Mouse (Mus musculus) granulocyte monocyte progenitor cell, adult 5-6 weeks (primary cell): Measurements from ENCODE around the gene Asap2. TPM values are rescaled to one million over a fixed set of nuclear protein-coding genes. Genes with fewer than 3 reads are reported as not detected.

Experiments
- ATAC-seq: replicated peaks from 2 replicates; pipeline ENCODE4 v1.8.0; 2016; ENCODE audit warnings: mild to moderate bottlenecking, moderate TSS enrichment, inconsistent platforms; ENCODE audit not compliant: poor library complexity, severe bottlenecking
- total RNA-seq, 2 experiments: library from RNA; stranded (forward) in 1 of 2; stranded (reverse) in 1 of 2; fragments of 200-712, 200-1000 nt in 1 of 2; fragments of >200 nt in 1 of 2; fragmentation: Nextera tagmentation in 1 of 2; gene quantifications; 2 replicates each; pipeline ENCODE4 v1.2.3; 2014 to 2017

The Asap2 gene
- total RNA-seq, 2 experiments from 2014 or later: 1.1 to 4.5 TPM

DNA sequence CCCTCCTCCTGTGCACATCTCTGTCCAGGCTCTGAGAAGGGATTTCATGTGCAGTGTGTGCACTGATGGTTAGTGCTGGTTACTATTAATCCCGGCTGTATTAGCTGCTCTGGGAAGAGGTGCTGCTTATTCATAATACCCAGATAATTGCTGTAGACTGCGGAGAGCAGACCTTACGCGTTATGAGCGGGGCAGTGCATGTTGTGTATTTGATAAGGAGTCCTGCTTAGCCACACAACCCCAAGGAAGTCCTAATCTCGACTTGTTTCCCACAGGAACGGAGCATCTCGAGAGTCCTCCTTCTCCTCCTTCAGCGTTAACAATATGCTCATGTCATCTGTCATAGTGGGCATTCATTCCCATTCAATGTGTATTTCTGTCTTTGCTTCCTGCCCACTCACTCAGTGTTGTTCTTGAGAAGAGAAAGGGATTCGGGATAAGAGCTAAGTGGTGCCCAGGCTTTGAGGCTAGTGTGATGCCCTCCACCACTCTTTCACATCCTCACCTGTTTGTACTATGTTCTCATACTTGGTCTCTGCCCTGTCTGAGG is 140.1 kb downstream of the Asap2 start:
- ATAC-seq: no peak

DNA sequence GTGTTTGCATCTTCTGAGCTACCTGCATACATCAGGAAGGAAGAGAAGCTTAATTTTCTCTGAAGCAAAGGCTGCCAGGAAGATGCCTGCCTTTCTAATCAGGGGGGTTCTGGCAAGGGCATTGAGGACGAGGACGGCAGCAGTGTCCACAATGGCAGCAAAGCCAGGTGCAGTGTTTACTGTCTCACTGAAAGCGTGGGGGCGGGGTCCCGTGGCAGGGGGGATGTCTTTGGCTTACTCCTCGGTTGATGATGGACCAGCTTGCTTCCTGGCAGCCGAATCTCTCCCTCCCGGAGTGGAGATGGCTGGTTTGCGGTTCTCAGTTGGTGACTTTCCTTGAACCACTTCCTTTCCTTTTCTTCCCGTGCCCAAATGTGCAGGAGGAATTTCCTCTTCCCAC is 142.3 kb downstream of the Asap2 start:
- ATAC-seq: peak; percentile 16

DNA sequence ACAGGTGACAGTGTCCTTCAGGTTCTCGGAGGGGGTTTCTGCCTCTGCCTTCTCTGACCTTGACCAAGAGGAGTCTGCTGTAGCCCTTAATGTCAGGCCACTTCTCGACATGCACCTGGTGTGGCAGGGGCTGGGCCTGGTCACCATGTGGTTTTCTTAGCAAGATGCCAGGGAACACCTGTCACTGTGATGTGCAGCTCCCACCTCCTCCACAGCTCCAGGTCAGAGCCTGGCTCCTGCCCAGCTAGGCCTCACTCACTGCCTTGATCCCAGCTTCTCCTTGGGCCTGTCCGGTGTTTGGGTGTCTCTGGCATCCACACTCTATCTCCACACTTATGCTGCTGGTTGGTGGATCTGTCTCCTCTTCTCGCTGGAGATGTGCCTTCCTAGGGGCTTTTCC is 142.8 kb downstream of the Asap2 start:
- ATAC-seq: no peak

DNA sequence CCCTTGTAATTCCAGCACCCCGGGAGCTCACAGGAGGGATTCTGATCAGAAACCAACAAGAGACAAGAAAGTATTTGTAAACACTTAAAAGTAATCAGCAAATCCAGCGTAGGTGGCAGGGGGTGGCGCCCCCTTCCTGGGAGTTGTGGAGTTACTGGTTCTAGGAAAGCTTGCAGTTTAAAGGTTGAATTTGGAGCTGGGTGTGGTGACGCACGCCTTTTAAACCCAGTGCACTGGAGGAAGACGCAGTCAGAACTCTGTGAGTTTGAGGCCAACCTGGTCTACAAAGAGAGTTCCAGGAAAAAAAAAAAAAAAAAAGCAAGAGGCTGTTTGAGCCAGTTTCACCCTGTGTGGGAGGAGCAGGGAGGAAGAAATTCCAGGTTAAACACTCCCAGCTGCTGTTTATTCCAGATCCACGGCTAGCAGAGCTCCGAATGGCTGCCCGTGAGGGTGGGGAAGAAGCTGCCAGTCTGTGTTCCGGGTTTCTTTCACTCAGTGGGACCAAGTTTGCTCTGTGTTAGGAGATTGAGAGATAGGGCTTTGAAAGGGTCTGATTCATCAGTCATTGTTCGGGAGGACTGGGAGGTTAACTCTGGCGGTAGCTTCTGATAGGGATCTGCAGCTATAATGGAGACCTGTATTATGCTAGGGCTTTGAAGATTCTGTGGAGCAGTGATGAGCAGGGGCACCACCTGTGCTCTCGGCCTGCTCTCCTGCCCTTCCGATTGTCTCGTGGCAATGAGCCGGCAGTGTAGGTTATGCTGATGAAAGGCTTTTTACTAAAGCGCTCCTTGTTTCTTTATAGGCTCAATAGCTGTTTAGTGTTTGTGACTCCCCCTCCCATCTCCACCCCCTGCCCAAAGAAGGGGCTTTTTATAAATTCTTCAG is 144.0 kb downstream of the Asap2 start:
- ATAC-seq: no peak

DNA sequence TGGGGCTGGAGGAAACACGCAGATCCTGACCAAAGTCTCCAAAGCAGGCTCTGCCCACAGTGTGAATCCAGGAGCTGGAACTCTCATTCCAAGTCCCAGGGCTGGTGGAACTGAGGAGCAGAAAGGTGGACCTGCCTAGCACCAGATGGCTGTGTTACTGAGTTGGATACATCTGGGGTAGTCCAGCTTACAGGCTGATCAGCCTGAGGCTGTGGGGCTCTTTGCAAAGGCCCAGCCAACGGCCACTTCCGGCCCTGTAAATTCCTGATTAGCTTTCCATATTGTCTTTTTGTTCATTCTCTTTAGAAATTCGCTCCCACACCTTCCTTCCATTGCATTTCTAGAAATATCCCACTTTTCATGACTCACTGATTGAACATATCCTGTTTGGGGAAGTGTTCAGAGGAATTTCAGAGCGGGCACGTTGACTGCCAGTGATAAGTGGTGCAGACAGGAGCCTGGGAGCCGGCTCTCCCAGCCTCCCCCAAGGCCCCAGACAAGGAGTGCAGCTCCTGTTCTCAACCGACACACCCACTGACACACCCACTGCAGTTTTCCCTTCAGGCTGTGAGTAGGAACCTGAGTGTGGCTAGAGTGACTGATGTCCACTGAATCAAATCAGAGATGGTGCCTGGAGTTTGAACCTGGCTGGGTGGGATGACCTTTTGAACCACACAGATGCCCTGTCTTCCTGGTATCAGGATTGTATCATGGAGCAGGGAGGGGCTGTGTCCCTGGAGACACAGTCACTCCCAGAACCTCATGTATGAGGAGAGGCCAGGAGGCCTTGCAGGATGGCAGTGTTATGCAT is 145.6 kb downstream of the Asap2 start:
- no peak for ATAC-seq

DNA sequence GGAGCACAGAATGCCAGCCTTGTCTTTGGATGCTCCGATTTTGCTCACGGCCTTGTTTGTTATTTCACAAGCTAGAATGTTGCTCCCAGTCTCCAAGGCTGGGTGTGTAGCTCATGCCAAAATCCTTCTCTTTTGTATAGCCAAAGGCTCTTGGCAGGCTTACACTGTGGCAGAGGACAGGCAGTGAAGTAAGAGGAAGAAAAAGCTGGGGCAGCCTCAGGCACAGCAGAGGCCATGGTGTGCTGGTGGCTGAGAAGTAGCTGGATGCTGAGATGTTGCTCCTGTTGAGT is 146.1 kb downstream of the Asap2 start:
- no peak for ATAC-seq

DNA sequence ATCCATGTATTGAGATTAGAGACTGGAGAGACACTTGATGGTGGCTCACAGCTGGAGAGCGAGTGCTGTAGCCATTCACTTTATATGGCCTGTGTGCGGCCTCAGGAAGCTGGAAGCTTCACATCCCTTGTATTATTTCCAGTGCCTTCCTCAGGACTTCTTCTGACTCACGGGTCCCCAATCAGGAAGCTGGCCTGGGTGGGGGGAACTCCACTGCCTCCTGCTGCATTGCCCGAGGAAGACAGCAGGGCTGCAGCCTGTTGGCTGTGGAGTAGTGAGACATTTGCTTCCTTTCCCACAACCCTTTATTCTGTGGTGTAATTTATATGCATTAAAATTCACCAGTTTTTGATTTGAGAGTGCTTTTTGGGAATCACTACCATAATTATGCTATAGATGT is 149.3 kb downstream of the Asap2 start:
- ATAC-seq: no peak; the same call in 1 of the 2 replicates

DNA sequence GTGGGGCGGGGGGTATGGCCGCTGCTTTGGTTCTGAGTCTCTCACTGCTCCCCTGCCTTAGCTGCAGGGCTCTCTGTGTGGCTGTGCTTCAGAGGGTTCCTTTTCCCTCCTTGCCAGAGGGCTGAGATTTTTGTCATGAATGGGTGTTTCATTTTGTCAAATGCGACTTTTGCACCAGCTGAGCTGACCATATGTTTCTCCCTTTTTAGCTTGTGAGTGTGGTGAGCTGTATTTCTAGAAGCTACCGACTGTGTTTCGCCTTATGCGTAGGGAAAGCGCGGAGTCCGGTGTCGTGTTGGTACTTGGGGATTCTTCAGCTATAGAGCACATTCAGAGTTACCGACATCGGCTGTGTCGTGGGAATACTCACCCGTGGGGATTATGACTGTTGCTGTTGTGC is 149.9 kb downstream of the Asap2 start:
- no peak for ATAC-seq

DNA sequence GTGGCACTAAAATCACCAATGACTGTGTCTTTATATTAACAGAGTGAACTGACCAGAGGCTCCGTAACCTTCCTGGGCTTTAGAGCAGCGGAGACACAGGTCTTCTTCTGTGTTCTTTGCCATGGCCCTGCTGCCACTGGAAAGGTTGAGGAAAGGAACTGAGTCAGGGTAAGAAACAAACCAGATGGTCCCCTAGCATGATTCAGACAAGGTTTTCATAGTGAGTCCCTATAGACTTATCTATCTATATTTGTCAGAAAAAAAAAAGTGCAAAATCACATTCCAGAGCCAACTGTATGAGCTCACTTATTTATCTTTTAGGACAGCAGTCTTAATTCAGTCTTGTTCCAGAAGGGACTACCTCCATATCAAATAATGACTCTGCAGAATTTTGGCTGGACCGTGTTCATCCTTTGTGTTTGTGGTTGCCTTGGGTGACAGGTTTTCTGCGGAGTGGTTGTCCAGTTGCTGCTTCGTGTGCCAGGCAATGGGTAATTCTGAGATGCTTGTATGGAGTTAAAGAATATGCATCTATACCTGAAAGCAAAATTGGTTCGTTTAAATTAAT is 150.6 kb downstream of the Asap2 start:
- no peak for ATAC-seq

DNA sequence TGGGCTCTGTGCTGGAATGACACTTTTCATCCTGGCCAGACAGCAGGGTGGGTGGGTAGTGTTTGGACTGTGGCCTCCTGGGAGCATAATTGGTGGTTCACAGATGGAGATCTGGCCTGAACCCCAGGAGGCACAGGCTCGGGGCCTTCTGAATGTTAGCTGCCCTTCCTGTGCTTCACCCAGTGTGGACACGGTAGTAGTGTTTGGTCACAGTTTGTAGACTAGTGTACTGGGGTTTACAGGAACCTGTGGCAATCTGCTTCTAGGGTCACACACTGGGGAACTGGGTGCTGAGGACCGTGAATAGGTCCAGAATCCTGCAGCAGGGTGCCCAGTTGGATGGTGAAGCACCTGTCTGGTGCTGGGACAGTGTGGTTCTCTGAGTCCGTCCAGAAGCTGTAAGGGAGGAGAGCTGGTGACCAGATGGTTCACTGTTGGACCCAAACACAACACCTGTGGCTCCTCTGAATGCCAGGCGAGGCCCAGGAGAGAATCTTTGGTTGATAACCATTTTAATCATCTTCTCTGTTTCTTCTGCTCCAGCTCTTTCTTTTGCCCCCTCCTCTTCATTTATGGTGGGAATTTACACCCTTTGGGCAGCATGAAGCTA is 151.5 kb downstream of the Asap2 start:
- no peak for ATAC-seq

DNA sequence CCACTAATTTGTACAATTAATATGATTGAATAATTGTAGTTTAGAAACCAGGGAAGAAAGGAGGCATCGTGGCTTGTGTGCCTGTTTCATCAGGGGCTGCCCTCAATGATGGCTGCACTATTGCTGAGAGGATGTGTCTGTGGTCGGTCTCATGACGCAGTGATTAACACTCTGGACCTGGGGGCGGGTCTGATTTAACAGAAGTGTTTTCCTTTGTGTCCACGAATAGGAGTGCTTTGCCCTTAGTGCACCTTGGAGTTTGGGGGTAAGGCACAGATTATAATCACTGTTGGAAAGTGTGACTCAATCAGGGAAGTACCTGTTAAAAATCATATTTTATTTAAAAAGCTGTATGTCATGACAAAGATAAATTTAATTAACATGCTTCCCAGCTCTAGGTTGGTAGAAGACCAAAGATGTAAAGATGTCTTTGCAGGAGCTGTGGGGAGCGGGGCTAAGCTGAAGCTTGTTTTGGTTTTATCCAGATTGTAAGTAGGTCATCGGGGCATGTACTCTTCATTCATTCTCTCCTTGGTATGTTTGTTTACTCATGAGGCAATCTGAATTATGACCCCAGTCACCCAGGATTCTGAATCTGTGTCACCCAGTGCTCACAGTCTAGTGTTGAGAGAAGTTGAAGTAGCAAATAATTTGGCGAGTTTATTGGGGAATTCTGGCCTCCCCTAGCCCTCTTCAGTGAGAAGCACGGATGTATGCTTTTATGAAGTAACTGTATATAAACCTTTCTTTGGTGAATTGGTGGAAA is 152.4 kb downstream of the Asap2 start:
- no peak for ATAC-seq

DNA sequence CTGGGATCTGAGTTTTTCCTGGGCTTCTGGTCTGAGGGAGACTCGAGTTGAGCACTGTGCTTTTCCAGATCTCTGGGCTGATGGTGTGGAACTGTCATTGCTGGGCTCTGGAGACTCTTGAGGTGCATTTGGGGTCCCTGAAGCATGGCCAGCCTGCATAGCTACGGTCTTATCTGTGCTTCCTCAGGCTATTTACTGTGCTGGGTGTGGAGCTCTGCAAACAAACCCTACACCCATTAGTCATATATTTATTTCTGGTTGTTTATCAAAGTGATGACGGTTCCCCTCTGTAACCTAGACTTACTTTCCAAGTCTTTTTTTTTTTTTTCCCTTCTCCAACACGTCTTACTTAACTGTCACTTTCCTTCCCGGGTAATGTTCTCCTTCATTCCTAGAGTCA is 154.3 kb downstream of the Asap2 start:
- ATAC-seq: no peak

DNA sequence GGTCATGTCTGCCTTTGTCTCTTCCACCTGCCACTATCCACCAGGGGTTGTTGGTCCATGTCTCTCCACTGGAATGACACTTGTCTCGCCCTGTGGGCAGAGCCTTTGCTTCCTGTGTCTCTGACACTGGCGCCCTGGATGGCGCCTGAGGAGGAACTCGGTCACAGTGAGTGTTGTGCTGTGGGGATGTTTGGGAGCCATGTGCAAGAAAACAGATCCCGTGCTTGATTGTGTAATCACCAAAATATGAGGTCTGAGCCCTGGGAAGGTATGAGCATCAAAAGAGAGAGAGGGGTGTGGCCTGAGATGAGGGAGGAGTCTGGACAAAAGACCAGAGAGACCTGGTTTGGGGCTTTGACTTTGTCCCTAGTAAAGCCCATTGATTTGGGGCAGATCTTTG is 154.8 kb downstream of the Asap2 start:
- ATAC-seq: peak; percentile 40; the same call in 1 of the 2 replicates

DNA sequence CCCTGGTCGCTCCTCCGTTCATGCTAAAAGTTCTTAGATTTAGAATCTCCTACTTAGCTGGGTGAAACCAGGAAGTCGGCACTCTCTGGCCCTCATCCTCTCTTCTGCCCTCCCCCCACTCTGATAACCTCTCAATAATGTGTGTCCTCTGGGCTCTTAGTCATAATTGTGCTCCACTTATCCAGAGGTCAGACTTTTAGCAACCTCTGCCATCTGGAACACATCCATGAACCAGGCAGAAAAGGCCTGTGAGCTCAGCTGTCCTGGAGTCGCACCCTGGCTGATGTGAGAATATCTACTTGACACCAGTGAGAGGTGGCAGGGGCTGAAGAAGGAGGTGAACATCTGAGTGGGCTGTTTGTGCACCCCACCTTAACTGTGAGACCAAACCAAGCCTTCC is 156.6 kb downstream of the Asap2 start:
- no peak for ATAC-seq

DNA sequence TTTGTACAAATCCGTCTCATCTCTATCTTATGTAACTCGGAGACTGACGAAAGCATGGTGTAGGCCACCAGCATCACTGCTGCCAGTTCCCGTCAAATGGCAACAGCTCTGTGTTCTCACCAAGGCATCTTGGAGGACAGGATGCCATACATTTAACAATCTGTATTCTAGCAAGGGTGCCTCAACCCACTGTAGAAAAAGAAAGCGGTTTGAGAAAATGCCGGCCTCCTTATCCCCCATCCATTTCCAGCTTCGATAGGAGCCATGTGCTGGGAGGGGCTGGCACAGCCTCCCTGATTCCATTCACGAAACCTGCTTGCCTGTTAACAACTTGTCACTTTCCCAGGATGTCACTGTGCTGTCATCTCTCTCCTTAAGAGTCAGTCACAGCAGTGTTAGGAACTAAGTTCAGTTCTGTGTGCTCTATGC is 163.0 kb downstream of the Asap2 start:
- ATAC-seq: no peak

DNA sequence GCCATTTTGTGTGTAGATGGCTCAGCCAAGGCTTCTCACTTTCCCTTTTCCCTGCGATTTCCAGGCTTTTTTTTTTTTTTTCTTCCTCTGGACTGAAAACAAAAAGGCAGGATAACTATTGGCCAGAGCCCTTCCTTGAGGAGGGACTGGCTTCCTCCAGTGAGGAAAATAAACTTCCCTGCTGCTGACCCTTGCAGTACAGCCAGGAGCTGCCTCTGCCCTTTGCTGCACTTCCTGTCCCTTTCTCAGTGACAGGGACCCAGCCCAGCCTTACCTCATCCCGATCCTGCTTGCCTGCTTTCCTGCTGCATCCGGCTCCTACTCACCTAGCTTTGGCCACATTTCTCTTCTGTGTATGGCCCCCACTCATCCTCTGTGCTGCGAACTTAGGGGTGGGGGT is 164.8 kb downstream of the Asap2 start:
- no peak for ATAC-seq

DNA sequence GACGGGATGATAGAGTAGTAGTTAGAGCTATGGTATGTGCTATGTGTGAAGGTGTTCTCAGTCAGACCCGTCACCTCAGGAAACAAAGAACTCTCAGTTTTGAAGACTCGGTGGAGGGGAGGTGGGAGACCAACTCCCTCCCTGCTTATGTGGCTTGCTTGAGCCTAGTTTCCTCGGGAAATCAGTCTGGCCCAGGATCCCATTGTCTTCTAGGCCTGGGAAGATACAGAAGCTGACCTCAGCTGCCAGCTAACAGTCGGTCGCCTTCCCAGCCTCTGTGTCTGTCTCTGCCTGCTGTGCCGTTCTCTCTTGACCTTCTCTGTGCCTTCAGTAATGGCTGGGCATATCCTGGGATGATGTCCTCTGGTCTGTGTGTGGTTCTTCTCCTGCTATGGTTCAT is 169.0 kb downstream of the Asap2 start:
- no peak for ATAC-seq

DNA sequence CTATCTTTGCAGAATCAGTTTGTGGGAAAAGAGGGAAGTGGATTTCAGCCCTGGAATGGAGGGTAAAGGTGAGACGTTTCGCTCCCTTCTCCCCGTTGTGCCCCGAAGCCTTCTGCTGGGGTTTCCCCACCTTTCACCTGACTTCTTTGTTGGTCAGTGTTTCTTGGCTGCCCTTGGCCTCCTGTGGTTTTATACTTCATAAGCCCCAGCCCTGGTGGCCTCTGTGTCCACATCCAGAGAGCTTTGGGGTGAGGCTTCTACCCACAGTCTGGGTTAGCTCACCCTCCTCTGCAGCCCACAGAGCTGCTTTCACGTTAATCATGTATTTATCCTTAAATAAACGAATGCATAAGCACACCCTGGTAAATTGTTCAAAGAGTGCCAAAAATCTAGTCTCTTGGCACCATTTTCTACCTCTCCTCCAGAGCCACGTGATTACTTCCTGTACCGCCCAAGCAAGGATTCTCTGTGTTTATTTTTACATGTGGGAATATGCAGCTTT is 170.1 kb downstream of the Asap2 start:
- no peak; the same call in 1 of the 2 replicates for ATAC-seq

DNA sequence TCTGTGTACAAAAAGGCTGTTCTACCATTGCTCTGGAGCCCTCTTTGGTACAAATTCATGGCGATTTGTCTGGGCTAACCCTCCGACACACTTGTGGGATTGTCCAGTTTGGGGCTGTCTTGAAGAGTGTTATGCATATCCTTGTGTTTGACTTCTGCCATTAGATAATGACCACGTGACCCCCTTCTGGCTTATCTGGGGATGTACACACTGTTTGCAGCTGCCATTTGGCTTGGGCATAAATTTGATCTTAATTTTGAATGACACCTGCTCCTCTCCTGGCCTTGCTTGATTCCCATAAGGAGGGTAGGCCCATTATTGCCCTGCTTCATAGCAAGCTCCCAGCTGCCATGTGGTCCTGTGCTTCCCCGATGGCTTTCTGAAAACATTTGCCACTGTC is 171.6 kb downstream of the Asap2 start:
- no peak for ATAC-seq

DNA sequence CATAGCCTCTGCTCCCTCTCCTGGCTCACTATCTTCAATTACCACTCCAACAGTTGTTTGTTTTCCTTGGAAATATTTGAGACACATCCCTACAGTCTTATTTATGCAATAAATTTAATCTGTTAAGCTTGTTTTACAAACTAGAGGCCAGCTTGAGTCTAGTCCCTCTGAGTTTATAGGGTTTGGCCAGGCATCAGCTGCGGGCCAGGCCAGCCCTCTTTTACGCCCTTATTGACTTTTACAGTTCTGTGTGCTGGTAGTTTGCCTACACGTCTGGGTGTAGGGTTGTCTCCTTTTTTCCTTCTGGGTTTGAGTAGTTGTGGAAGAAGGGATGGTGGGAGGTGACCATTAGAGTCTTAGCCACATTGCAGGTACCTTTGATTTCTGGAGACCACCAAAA is 173.4 kb downstream of the Asap2 start:
- no peak for ATAC-seq
